10 mouse cellular contexts compared by ENCODE assay signal in the genomic region with DNA sequence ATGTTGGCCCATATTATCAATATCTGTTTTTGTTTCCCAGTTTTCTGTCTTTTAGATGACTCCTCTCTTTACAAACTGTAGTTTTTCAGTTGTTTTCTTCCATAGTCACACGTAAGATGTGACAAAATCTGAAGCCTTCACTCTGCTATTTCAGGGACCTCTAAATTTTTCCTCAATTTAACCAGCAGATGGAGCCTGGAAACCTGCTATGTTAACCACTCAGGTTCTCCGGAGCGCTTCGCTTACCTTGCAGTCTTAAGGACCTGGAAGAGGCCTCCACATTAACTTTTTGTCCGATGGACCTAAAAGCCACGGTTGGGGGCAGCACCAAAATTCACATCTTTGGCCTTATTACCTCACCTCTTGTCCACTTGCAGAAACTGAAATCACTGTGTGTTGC.
DNase-seq lines count a peak whose midpoint lies in the region; ATAC-seq and TF ChIP-seq lines count a peak whose summit lies in the region.
"Had no signal": no experiment of that assay in that cellular context is flagged by ENCODE, and none has a peak within 500 bp of the region (broad histone marks: within the 10 kb centered on the region; RNA-seq: fewer than 3 reads in every experiment).

No protein-coding gene starts in this region.

- TF ChIP-seq POLR2A in cortical plate, adult 2 months (IDR thresholded peaks at IDR 0.05; ENCODE audit: extremely low read depth, insufficient read depth, low read length) = no peak

- no peak overlapping the region for H3K27ac ChIP-seq in hindbrain, embryonic 14.5 days
- H3K27ac ChIP-seq in hindbrain, embryonic 13.5 days = no peak overlapping the region
- no peak overlapping the region for H3K27ac ChIP-seq in midbrain, embryonic 14.5 days (replicated peaks; ENCODE audit: low read depth, low read length)
- no peak overlapping the region for H3K27ac ChIP-seq in midbrain, embryonic 11.5 days (ENCODE audit: low read depth, low read length)
- no peak overlapping the region for H3K27ac ChIP-seq in cortical plate, adult 2 months (ENCODE audit: insufficient read depth, low read length)
- H3K27ac ChIP-seq in stomach, postnatal 0 days (replicated peaks) = no peak overlapping the region

- peak; percentile 39; the same call in 1 of the 2 replicates for TF ChIP-seq CTCF in cortical plate, adult 2 months (IDR thresholded peaks at IDR 0.05; ENCODE audit: extremely low read depth, insufficient read depth, low read length)
- peak; percentile 63 for TF ChIP-seq CTCF in stomach, postnatal 0 days (IDR thresholded peaks at IDR 0.05; ENCODE audit: low read depth)

- no peak overlapping the region for H3K4me2 ChIP-seq in hindbrain, embryonic 14.5 days (replicated peaks)
- no peak overlapping the region for H3K4me2 ChIP-seq in hindbrain, embryonic 13.5 days
- H3K4me2 ChIP-seq in midbrain, embryonic 14.5 days (ENCODE audit: low read length) = no peak overlapping the region
- no peak overlapping the region for H3K4me2 ChIP-seq in midbrain, embryonic 11.5 days
- H3K4me2 ChIP-seq in stomach, postnatal 0 days (replicated peaks; ENCODE audit: low read depth) = no peak overlapping the region
- H3K4me2 ChIP-seq: liver, embryonic 11.5 days had no signal

- no peaks in the 10 kb centered on the region for H3K4me1 ChIP-seq in hindbrain, embryonic 14.5 days (replicated peaks; ENCODE audit: control insufficient read depth, insufficient read depth, low read length)
- no peaks in the 10 kb centered on the region for H3K4me1 ChIP-seq in hindbrain, embryonic 13.5 days (replicated peaks)
- no peaks in the 10 kb centered on the region for H3K4me1 ChIP-seq in midbrain, embryonic 14.5 days (ENCODE audit: control insufficient read depth, insufficient read depth, low read length)
- H3K4me1 ChIP-seq in midbrain, embryonic 11.5 days (ENCODE audit: control insufficient read depth, insufficient read depth, low read length) = no peaks in the 10 kb centered on the region
- H3K4me1 ChIP-seq in cortical plate, adult 2 months (ENCODE audit: control insufficient read depth, insufficient read depth, low read length) = no peaks in the 10 kb centered on the region
- H3K4me1 ChIP-seq in stomach, postnatal 0 days (replicated peaks; ENCODE audit: control insufficient read depth, insufficient read depth) = no peaks in the 10 kb centered on the region

- peak; percentile 67 for DNase-seq in hindbrain, embryonic 14.5 days (ENCODE audit: low spot score)
- DNase-seq in midbrain, embryonic 14.5 days = peak; percentile 75
- no peak for DNase-seq in midbrain, embryonic 11.5 days (ENCODE audit: low spot score, missing footprints)
- DNase-seq in stomach, postnatal 0 days (ENCODE audit: low spot score) = no peak
- DNase-seq: cerebellum, adult 8-10 months had no signal

- 57% methylated on average over 6 of the region's 6 CpGs for WGBS in hindbrain, embryonic 14.5 days
- WGBS in hindbrain, embryonic 13.5 days = 59% methylated on average over 6 of the region's 6 CpGs
- WGBS in midbrain, embryonic 14.5 days = 60% methylated on average over 6 of the region's 6 CpGs
- WGBS in midbrain, embryonic 11.5 days = 63% methylated on average over 6 of the region's 6 CpGs
- WGBS in stomach, postnatal 0 days = 45% methylated on average over 6 of the region's 6 CpGs

- TF ChIP-seq EP300 in stomach, postnatal 0 days (optimal IDR thresholded peaks at IDR 0.05) = no peak

- H3K9me3 ChIP-seq in hindbrain, embryonic 14.5 days (ENCODE audit: control insufficient read depth, low read length) = no peaks in the 10 kb centered on the region
- H3K9me3 ChIP-seq in hindbrain, embryonic 13.5 days = no peaks in the 10 kb centered on the region
- no peaks in the 10 kb centered on the region for H3K9me3 ChIP-seq in midbrain, embryonic 14.5 days (ENCODE audit: control insufficient read depth, low read length)
- H3K9me3 ChIP-seq in midbrain, embryonic 11.5 days (ENCODE audit: control insufficient read depth, low read length) = no peaks in the 10 kb centered on the region
- H3K9me3 ChIP-seq in stomach, postnatal 0 days (ENCODE audit: control insufficient read depth, low read length) = no peaks in the 10 kb centered on the region

- no peak overlapping the region for H3K9ac ChIP-seq in hindbrain, embryonic 14.5 days
- no peak overlapping the region for H3K9ac ChIP-seq in hindbrain, embryonic 13.5 days
- no peak overlapping the region for H3K9ac ChIP-seq in midbrain, embryonic 14.5 days (replicated peaks; ENCODE audit: low read length)
- H3K9ac ChIP-seq in midbrain, embryonic 11.5 days (ENCODE audit: low read length) = no peak overlapping the region
- no peak overlapping the region for H3K9ac ChIP-seq in stomach, postnatal 0 days (ENCODE audit: low read length)

- no peak overlapping the region for H3K4me3 ChIP-seq in hindbrain, embryonic 14.5 days (replicated peaks; ENCODE audit: low read length)
- H3K4me3 ChIP-seq in hindbrain, embryonic 13.5 days = no peak overlapping the region
- no peak overlapping the region for H3K4me3 ChIP-seq in midbrain, embryonic 14.5 days (replicated peaks; ENCODE audit: low read depth, low read length)
- H3K4me3 ChIP-seq in midbrain, embryonic 11.5 days (ENCODE audit: low read depth, low read length) = no peak overlapping the region
- no peak overlapping the region for H3K4me3 ChIP-seq in cortical plate, adult 2 months (ENCODE audit: insufficient read depth, low read length)
- no peak overlapping the region for H3K4me3 ChIP-seq in stomach, postnatal 0 days (ENCODE audit: low read depth, low read length)
- H3K4me3 ChIP-seq: myocyte had no signal

- H3K27me3 ChIP-seq in hindbrain, embryonic 14.5 days (ENCODE audit: control insufficient read depth, insufficient read depth, low read length) = no peaks in the 10 kb centered on the region
- H3K27me3 ChIP-seq in hindbrain, embryonic 13.5 days = no peaks in the 10 kb centered on the region
- H3K27me3 ChIP-seq in midbrain, embryonic 14.5 days (ENCODE audit: control insufficient read depth, insufficient read depth, low read length) = no peaks in the 10 kb centered on the region
- H3K27me3 ChIP-seq in midbrain, embryonic 11.5 days (ENCODE audit: control insufficient read depth, insufficient read depth, low read length) = no peaks in the 10 kb centered on the region
- no peaks in the 10 kb centered on the region for H3K27me3 ChIP-seq in stomach, postnatal 0 days (ENCODE audit: control insufficient read depth, insufficient read depth, low read length)

- no peaks in the 10 kb centered on the region for H3K36me3 ChIP-seq in hindbrain, embryonic 14.5 days (replicated peaks; ENCODE audit: control insufficient read depth, insufficient read depth)
- no peaks in the 10 kb centered on the region for H3K36me3 ChIP-seq in hindbrain, embryonic 13.5 days
- H3K36me3 ChIP-seq in midbrain, embryonic 14.5 days (ENCODE audit: control insufficient read depth, insufficient read depth, low read length) = no peaks in the 10 kb centered on the region
- H3K36me3 ChIP-seq in midbrain, embryonic 11.5 days (ENCODE audit: control insufficient read depth, insufficient read depth, low read length) = no peaks in the 10 kb centered on the region
- H3K36me3 ChIP-seq in stomach, postnatal 0 days (ENCODE audit: control insufficient read depth, insufficient read depth, low read length) = no peaks in the 10 kb centered on the region

- ATAC-seq in hindbrain, embryonic 14.5 days (ENCODE audit: low FRiP score) = peak; percentile 43; the same call in 1 of the 2 replicates
- ATAC-seq in hindbrain, embryonic 13.5 days (ENCODE audit: low FRiP score) = no peak
- no peak for ATAC-seq in midbrain, embryonic 14.5 days (ENCODE audit: low FRiP score, low TSS enrichment)
- no peak for ATAC-seq in midbrain, embryonic 11.5 days (ENCODE audit: low FRiP score)
- no peak for ATAC-seq in stomach, postnatal 0 days (ENCODE audit: low FRiP score, low TSS enrichment)
- no peak for ATAC-seq in erythroid progenitor cell, adult 5-6 weeks (replicated peaks; ENCODE audit: low FRiP score, poor library complexity, severe bottlenecking)

Comparison
In these comparisons a context has a peak if more than half of its experiments do, and no peak if none do; other contexts are left out.
1. DNase-seq: peak in hindbrain, embryonic 14.5 days (single experiment) and midbrain, embryonic 14.5 days (single experiment); none in midbrain, embryonic 11.5 days (single experiment) and stomach, postnatal 0 days (single experiment).